Mouse (Mus musculus): ENCODE data around the gene Cpeb2. TPM values are rescaled to one million over a fixed set of nuclear protein-coding genes. Genes with fewer than 3 reads are reported as not detected.

The Cpeb2 gene
- total and polyA plus RNA-seq, 3 experiments = 0.25 to 1.0 (median 0.52) TPM

DNA sequence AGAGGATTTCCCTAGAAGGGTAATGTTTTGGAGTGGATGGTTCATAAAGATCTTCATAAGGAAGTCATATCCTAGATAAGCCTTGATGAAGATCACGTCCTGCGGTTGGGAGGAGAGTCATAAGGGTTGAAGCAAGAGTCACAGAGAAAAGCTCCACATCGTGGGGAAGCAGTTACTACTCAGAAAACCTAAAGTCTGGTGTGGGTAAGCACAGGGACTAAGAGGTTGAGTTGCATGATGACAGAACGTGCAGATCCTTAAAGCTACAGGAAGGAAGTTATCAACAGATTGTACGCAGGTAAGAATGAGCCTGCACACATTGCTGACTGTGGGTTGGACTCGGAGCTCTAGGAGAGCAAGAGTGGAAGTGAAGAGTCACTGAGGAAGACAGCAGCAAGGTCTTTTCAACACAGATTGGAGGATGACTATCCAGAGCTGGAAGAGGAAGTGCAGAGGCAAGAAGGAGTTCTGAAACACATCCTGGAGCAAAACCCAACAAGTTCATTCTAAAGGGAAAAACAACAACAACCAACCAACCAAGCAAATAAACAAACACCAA is 26.4 kb upstream of the Cpeb2 start:
- Histone ChIP-seq H3K36me3 (replicated peaks in 1 of 2; ENCODE audit: control insufficient read depth in 1 of 2, insufficient read depth in 1 of 2, low read length in 1 of 2) (no peaks in the 10 kb centered on the region), H3K9me3 (replicated peaks; ENCODE audit: low read length) (no peaks in the 10 kb centered on the region), H3K4me3 (replicated peaks in 1 of 3; ENCODE audit: low read depth in 2 of 3, low read length in 2 of 3, poor library complexity in 1 of 3) (no peak overlapping the region), H3K4me1 (ENCODE audit: control insufficient read depth in 1 of 2, insufficient read depth in 2 of 2) (no peaks in the 10 kb centered on the region), H3K9ac (ENCODE audit: insufficient read depth, low read depth) (no peak overlapping the region), H3K27me3 (replicated peaks) (no peaks in the 10 kb centered on the region), H3K27ac (ENCODE audit: insufficient read depth, low read depth) (no peak overlapping the region), H3K79me2 (replicated peaks; ENCODE audit: control insufficient read depth, extremely low read depth, insufficient read depth, poor library complexity, severe bottlenecking) (no peaks in the 10 kb centered on the region), H3K4me2 (ENCODE audit: insufficient read depth, low read depth, poor library complexity, severe bottlenecking) (no peak overlapping the region)
- dilution Hi-C loops (cut with MboI; ENCODE audit: extremely low pct_ligation_motif_present, extremely low pct_unique_long_range_greater_than_20kb, low sequenced_read_pairs) (no loop called here), in situ Hi-C loops (cut with MboI; ENCODE audit: low pct_ligation_motif_present, low pct_unique_long_range_greater_than_20kb, low sequenced_read_pairs) (no loop called here)
- TF ChIP-seq CTCF (conservative IDR thresholded peaks at IDR 0.05 in 1 of 2, IDR thresholded peaks at IDR 0.05 in 1 of 2; ENCODE audit: low read depth in 2 of 2, low read length in 2 of 2) (no peak), POLR2AphosphoS2 (IDR thresholded peaks at IDR 0.05; ENCODE audit: low read depth, low read length) (no peak), SMC3 (IDR thresholded peaks at IDR 0.05; ENCODE audit: low read depth, low read length) (no peak), MAX (IDR thresholded peaks at IDR 0.05; ENCODE audit: low read length) (no peak), ZMIZ1 (IDR thresholded peaks at IDR 0.05; ENCODE audit: low read depth, low read length) (no peak), RAD21 (IDR thresholded peaks at IDR 0.05; ENCODE audit: low read depth, low read length) (no peak), CHD2 (IDR thresholded peaks at IDR 0.05; ENCODE audit: low read length) (no peak), NRF1 (IDR thresholded peaks at IDR 0.05; ENCODE audit: low read depth, low read length) (no peak), MYC (IDR thresholded peaks at IDR 0.05; ENCODE audit: low read depth, low read length) (no peak), USF1 (IDR thresholded peaks at IDR 0.05; ENCODE audit: low read depth, low read length) (no peak), PAX5 (IDR thresholded peaks at IDR 0.05; ENCODE audit: low read length) (no peak)
- no peak for DNase-seq (ENCODE audit: extremely low read depth)

GRCm38 (mm10) chr5:43217468-43217867 is 15.5 kb upstream of the Cpeb2 start:
- no peaks in the 10 kb centered on the region for H3K36me3 ChIP-seq (replicated peaks in 1 of 2; ENCODE audit: control insufficient read depth in 1 of 2, insufficient read depth in 1 of 2, low read length in 1 of 2)
- no peaks in the 10 kb centered on the region for H3K79me2 ChIP-seq (replicated peaks; ENCODE audit: control insufficient read depth, extremely low read depth, insufficient read depth, poor library complexity, severe bottlenecking)
- no peak overlapping the region for H3K27ac ChIP-seq (ENCODE audit: insufficient read depth, low read depth)
- dilution Hi-C loops (cut with MboI; ENCODE audit: extremely low pct_ligation_motif_present, extremely low pct_unique_long_range_greater_than_20kb, low sequenced_read_pairs) = no loop called here
- DNase-seq (ENCODE audit: extremely low read depth) = no peak
- no peaks in the 10 kb centered on the region for H3K27me3 ChIP-seq (replicated peaks)
- H3K9me3 ChIP-seq (replicated peaks; ENCODE audit: low read length) = no peaks in the 10 kb centered on the region
- in situ Hi-C loops (cut with MboI; ENCODE audit: low pct_ligation_motif_present, low pct_unique_long_range_greater_than_20kb, low sequenced_read_pairs) = no loop called here
- no peak overlapping the region for H3K4me3 ChIP-seq (replicated peaks in 1 of 3; ENCODE audit: low read depth in 2 of 3, low read length in 2 of 3, poor library complexity in 1 of 3)
- H3K4me1 ChIP-seq (ENCODE audit: control insufficient read depth in 1 of 2, insufficient read depth in 2 of 2) = no peaks in the 10 kb centered on the region
- H3K9ac ChIP-seq (ENCODE audit: insufficient read depth, low read depth) = no peak overlapping the region
- TF ChIP-seq TCF12 (IDR thresholded peaks at IDR 0.05; ENCODE audit: low read depth, low read length) (no peak), ETS1 (conservative IDR thresholded peaks at IDR 0.05; ENCODE audit: low read depth, low read length) (no peak), RAD21 (IDR thresholded peaks at IDR 0.05; ENCODE audit: low read depth, low read length) (no peak), MEF2A (IDR thresholded peaks at IDR 0.05; ENCODE audit: borderline replicate concordance, low read depth, low read length) (no peak), SIN3A (IDR thresholded peaks at IDR 0.05; ENCODE audit: low read length) (no peak), E2F4 (IDR thresholded peaks at IDR 0.05; ENCODE audit: insufficient replicate concordance, low read depth, low read length) (no peak), EP300 (IDR thresholded peaks at IDR 0.05; ENCODE audit: low read length) (no peak), MAFK (IDR thresholded peaks at IDR 0.05; ENCODE audit: insufficient replicate concordance, low read length) (no peak), NRF1 (IDR thresholded peaks at IDR 0.05; ENCODE audit: low read depth, low read length) (no peak), KAT2A (IDR thresholded peaks at IDR 0.05; ENCODE audit: insufficient replicate concordance, low read length) (no peak)
- no peak overlapping the region for H3K4me2 ChIP-seq (ENCODE audit: insufficient read depth, low read depth, poor library complexity, severe bottlenecking)
